Mouse (Mus musculus): ENCODE data around the gene H2-M10.1. TPM values are rescaled to one million over a fixed set of nuclear protein-coding genes. Genes with fewer than 3 reads are reported as not detected.

The H2-M10.1 gene
- total RNA-seq, 1 experiment, result not detected

DNA sequence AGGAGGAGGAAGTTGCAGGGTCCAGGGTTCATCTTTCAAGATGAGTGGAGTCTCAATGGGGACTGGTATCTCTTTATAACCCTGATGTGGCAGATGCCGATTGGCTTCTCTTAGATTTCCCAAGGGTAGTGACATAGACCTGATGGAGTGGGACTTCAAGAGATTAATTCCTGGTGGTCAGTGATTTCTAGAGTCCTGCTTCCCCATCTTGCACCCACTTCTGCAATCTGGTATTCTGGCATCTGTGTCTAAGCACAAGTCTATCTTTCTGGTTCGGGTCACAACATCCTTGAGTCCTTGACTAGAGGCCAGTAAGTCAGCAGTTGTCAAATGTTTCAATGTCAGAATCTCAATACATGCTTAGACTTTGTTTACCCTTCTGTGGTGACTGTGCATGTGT is 39.6 kb downstream of the H2-M10.1 start, which contains the start of gene H2-M10.2:
H2-M10.2 (minus strand) TSS at position 101 of the 400 bp plus-strand sequence.
- H3K9me3 ChIP-seq (ENCODE audit: control insufficient read depth, insufficient read depth, low read depth, low read length), result no peaks in the 10 kb centered on the region
- no peak within 1 kb of the TSS for H3K27ac ChIP-seq (ENCODE audit: insufficient read depth, low read depth, low read length, poor library complexity, severe bottlenecking)
- H3K4me3 ChIP-seq (ENCODE audit: insufficient read depth in 1 of 2, low read depth in 1 of 2, low read length in 2 of 2, poor library complexity in 1 of 2, severe bottlenecking in 1 of 2), result no peak within 1 kb of the TSS
- no peaks in the 10 kb centered on the region for H3K36me3 ChIP-seq (ENCODE audit: control insufficient read depth, insufficient read depth, low read length, poor library complexity, severe bottlenecking)
- no peaks in the 10 kb centered on the region for H3K4me1 ChIP-seq (ENCODE audit: control insufficient read depth in 2 of 2, insufficient read depth in 2 of 2, low read length in 2 of 2, poor library complexity in 1 of 2)
- no peak for TF ChIP-seq ZC3H11A (IDR thresholded peaks at IDR 0.05; ENCODE audit: borderline replicate concordance, low read depth, low read length)
- TF ChIP-seq HCFC1 (IDR thresholded peaks at IDR 0.05; ENCODE audit: borderline replicate concordance, insufficient read depth, low read length), result no peak
- TF ChIP-seq ZNF384 (IDR thresholded peaks at IDR 0.05; ENCODE audit: low read depth, low read length), result no peak
- TF ChIP-seq MAFK (IDR thresholded peaks at IDR 0.05; ENCODE audit: insufficient read depth, low read depth, low read length), result no peak
- no peak for TF ChIP-seq CHD2 (IDR thresholded peaks at IDR 0.05; ENCODE audit: low read depth, low read length)
- no peak within 1 kb of the TSS for H3K9ac ChIP-seq (ENCODE audit: insufficient read depth, low read depth, low read length, poor library complexity, severe bottlenecking)
- DNase-seq (ENCODE audit: low read depth, low spot score), result no peak
- in situ Hi-C loops (cut with MboI; ENCODE audit: low sequenced_read_pairs in 2 of 2, unreplicated experiment in 2 of 2), result no loop called here

GRCm38 (mm10) chr17:36281521-36282245 is 44.3 kb downstream of the H2-M10.1 start:
- peaks cover 6% of the 10 kb centered on the region for H3K36me3 ChIP-seq (ENCODE audit: control insufficient read depth, insufficient read depth, low read length, poor library complexity, severe bottlenecking)
- DNase-seq (ENCODE audit: low read depth, low spot score), result no peak
- no peaks in the 10 kb centered on the region for H3K9me3 ChIP-seq (ENCODE audit: control insufficient read depth, insufficient read depth, low read depth, low read length)
- no peak overlapping the region for H3K4me3 ChIP-seq (ENCODE audit: insufficient read depth in 1 of 2, low read depth in 1 of 2, low read length in 2 of 2, poor library complexity in 1 of 2, severe bottlenecking in 1 of 2)
- in situ Hi-C loops (cut with MboI; ENCODE audit: low sequenced_read_pairs in 2 of 2, unreplicated experiment in 2 of 2), result no loop called here
- H3K4me1 ChIP-seq (ENCODE audit: control insufficient read depth in 2 of 2, insufficient read depth in 2 of 2, low read length in 2 of 2, poor library complexity in 1 of 2), result no peaks in the 10 kb centered on the region
- H3K9ac ChIP-seq (ENCODE audit: insufficient read depth, low read depth, low read length, poor library complexity, severe bottlenecking), result no peak overlapping the region
- no peak for TF ChIP-seq ZC3H11A (IDR thresholded peaks at IDR 0.05; ENCODE audit: borderline replicate concordance, low read depth, low read length)
- H3K27ac ChIP-seq (ENCODE audit: insufficient read depth, low read depth, low read length, poor library complexity, severe bottlenecking), result no peak overlapping the region

GRCm38 (mm10) chr17:36274776-36275175 is 51.2 kb downstream of the H2-M10.1 start:
- Histone ChIP-seq H3K9ac (ENCODE audit: insufficient read depth, low read depth, low read length, poor library complexity, severe bottlenecking) (no peak overlapping the region), H3K4me3 (ENCODE audit: insufficient read depth in 1 of 2, low read depth in 1 of 2, low read length in 2 of 2, poor library complexity in 1 of 2, severe bottlenecking in 1 of 2) (no peak overlapping the region), H3K9me3 (ENCODE audit: control insufficient read depth, insufficient read depth, low read depth, low read length) (no peaks in the 10 kb centered on the region), H3K36me3 (ENCODE audit: control insufficient read depth, insufficient read depth, low read length, poor library complexity, severe bottlenecking) (peaks cover 9% of the 10 kb centered on the region; the same call in 1 of the 2 replicates), H3K4me1 (ENCODE audit: control insufficient read depth in 2 of 2, insufficient read depth in 2 of 2, low read length in 2 of 2, poor library complexity in 1 of 2) (peaks cover 4 to 8% of the 10 kb centered on the region in 2 experiments; a peak in 2 of 4 replicates), H3K27ac (ENCODE audit: insufficient read depth, low read depth, low read length, poor library complexity, severe bottlenecking) (no peak overlapping the region)
- DNase-seq (ENCODE audit: low read depth, low spot score), result no peak
- in situ Hi-C loops (cut with MboI; ENCODE audit: low sequenced_read_pairs in 2 of 2, unreplicated experiment in 2 of 2), result no loop called here
- TF ChIP-seq MAFK (IDR thresholded peaks at IDR 0.05; ENCODE audit: insufficient read depth, low read depth, low read length) (no peak), HCFC1 (IDR thresholded peaks at IDR 0.05; ENCODE audit: borderline replicate concordance, insufficient read depth, low read length) (no peak)

DNA sequence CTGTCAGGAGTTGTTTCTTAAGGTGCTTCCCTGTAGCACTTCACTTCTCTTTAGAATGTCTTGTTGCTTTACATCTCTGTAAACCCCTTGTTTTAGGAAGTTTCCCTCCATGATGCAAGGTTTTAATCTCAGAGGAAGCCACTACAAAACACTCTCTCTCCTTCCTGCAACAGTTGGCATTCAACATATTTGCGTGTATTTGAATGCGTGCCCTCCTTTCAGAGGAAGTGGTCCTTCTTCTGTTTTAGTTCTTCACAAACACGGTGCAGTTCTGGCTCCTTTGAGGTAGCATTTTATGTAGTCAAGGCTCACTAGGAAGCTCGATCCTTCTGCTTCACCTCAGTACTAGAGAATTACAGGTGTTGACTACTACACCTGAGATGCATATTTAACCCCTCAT is 52.2 kb downstream of the H2-M10.1 start:
- H3K4me1 ChIP-seq (ENCODE audit: control insufficient read depth in 2 of 2, insufficient read depth in 2 of 2, low read length in 2 of 2, poor library complexity in 1 of 2), result peaks cover 4 to 8% of the 10 kb centered on the region in 2 experiments; a peak in 2 of 4 replicates
- H3K4me3 ChIP-seq (ENCODE audit: insufficient read depth in 1 of 2, low read depth in 1 of 2, low read length in 2 of 2, poor library complexity in 1 of 2, severe bottlenecking in 1 of 2), result no peak overlapping the region
- no peaks in the 10 kb centered on the region for H3K9me3 ChIP-seq (ENCODE audit: control insufficient read depth, insufficient read depth, low read depth, low read length)
- no peak for TF ChIP-seq ZC3H11A (IDR thresholded peaks at IDR 0.05; ENCODE audit: borderline replicate concordance, low read depth, low read length)
- TF ChIP-seq HCFC1 (IDR thresholded peaks at IDR 0.05; ENCODE audit: borderline replicate concordance, insufficient read depth, low read length), result no peak
- TF ChIP-seq ZNF384 (IDR thresholded peaks at IDR 0.05; ENCODE audit: low read depth, low read length), result no peak
- TF ChIP-seq MAFK (IDR thresholded peaks at IDR 0.05; ENCODE audit: insufficient read depth, low read depth, low read length), result no peak
- no peak for TF ChIP-seq CHD2 (IDR thresholded peaks at IDR 0.05; ENCODE audit: low read depth, low read length)
- no peak overlapping the region for H3K27ac ChIP-seq (ENCODE audit: insufficient read depth, low read depth, low read length, poor library complexity, severe bottlenecking)
- in situ Hi-C loops (cut with MboI; ENCODE audit: low sequenced_read_pairs in 2 of 2, unreplicated experiment in 2 of 2), result no loop called here
- peaks cover 7% of the 10 kb centered on the region; the same call in 1 of the 2 replicates for H3K36me3 ChIP-seq (ENCODE audit: control insufficient read depth, insufficient read depth, low read length, poor library complexity, severe bottlenecking)
- no peak overlapping the region for H3K9ac ChIP-seq (ENCODE audit: insufficient read depth, low read depth, low read length, poor library complexity, severe bottlenecking)
- no peak for DNase-seq (ENCODE audit: low read depth, low spot score)

Other genes starting within 250 kb of the H2-M10.1 start
- not detected in 2 replicates for gene Gm19684, start 204.5 kb downstream of the H2-M10.1 start, total RNA-seq (2012; rRNA removed)
- 0.63 TPM in 1 of 2 replicates, not detected in the other for gene Gm7030, start 196.7 kb downstream of the H2-M10.1 start, total RNA-seq (2012; rRNA removed)
- not detected in 2 replicates for gene Gm8909, start 157.6 kb downstream of the H2-M10.1 start, total RNA-seq (2012; rRNA removed)
- 0.22 TPM in 1 of 2 replicates, not detected in the other for gene H2-T3, start 135.9 kb downstream of the H2-M10.1 start, total RNA-seq (2012; rRNA removed)
- gene Rpp21, start 68.1 kb downstream of the H2-M10.1 start, total RNA-seq (2012; rRNA removed), result 45.2 and 47.7 TPM in 2 replicates
- 20.3 and 22.4 TPM in 2 replicates for gene Trim39, start 53.9 kb downstream of the H2-M10.1 start, total RNA-seq (2012; rRNA removed)
- gene H2-M10.2, start 39.7 kb downstream of the H2-M10.1 start, total RNA-seq (2012; rRNA removed), result not detected in 2 replicates
- not detected in 2 replicates for gene H2-M10.3, start 42.3 kb upstream of the H2-M10.1 start, total RNA-seq (2012; rRNA removed)
- gene H2-M10.4, start 136.2 kb upstream of the H2-M10.1 start, total RNA-seq (2012; rRNA removed), result not detected in 2 replicates
- not detected in 2 replicates for gene H2-M11, start 220.9 kb upstream of the H2-M10.1 start, total RNA-seq (2012; rRNA removed)

Data from ES-E14 (cell line).